Mouse (Mus musculus): ENCODE data around the gene Tbc1d10b.

DNA sequence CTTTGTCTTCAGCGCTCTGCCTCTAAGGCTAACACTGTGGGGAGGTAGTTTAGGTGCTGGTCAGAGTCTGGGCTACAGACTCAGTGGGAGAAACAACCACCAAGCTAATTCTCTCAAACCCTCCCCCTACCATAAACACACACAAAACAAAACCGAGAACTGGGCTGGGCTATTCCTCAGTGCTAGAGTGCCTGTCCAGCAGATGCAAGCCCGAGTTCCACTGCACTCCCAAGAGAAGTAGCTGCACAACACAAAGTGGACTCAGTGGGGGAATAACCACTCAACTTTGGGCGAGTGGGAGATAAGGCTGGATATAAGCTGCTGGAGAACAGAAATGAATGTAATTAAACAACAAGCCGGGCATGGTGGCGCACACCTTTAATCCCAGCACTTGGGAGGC, 17.6 kb downstream of the Tbc1d10b start:
- no peak for TF ChIP-seq GATA1 (IDR thresholded peaks at IDR 0.05; ENCODE audit: borderline replicate concordance, low read length)
- TF ChIP-seq FLI1 (IDR thresholded peaks at IDR 0.05; ENCODE audit: low read length) = no peak

Measured in megakaryocyte, embryonic 14.5 days (primary cell).